Mouse (Mus musculus) right cerebral cortex, adult 2 months (tissue): ENCODE data around the gene Sox5.

ENCODE experiments used
- DNase-seq, 2 experiments: peaks; one replicate each; pipeline ENCODE4 v3.0.0; 2021 to 2022; ENCODE audit warnings: low spot score in 2 of 2

Gene Sox5

DNA sequence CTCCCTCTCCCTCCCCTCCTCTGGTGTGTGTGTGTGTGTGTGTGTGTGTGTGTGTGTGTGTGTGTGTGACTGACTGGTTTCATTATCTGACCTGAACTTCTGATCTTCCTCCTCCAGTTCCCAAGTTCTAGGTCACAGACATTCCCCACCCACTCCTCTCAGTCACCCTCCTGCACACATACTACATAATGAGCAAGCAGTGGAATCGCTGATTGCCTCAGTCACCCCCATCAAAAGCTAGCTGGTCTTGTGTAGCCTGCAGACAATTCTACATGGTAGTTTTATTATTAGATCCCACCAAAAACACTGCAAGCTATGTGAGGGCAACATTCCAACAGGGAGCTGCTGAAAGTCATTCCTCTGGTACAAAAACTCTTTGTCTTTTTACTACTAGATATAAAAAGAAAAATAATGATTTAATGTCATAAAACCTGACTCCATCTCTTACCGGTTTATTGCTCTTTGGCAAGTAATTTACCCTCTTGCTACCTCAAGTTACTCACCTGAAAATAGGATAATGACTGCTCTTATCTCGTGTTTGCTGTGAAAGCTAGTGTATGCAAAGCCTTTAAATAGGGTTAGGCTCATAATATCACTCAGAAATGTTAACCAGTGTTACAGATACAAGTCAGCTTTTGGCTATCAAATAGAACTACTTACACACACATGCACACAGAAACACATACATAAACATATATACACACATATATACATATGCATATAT, 733.4 kb downstream of the Sox5 start:
- no peak for DNase-seq

DNA sequence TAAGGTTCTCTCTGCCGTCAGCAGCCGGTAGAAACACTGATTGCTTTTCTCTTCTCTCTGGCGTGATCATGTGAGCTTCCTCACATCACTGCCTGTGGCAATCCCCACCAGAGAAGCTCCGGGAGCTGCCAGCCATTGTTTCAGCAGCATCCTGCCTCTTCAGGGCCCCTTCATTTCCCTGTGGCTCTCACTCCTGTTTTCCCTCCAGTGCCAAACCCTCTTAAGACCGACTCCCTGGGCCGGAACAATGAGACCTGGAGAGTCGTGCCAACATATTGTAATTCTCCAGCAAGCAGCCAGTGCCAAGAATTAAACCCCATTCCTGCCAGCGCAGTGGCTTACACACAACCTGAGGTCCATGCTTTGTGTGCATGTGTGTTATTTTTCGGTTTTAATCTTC, 736.3 kb downstream of the Sox5 start:
- peak in 1 of 2 experiments; percentile 23 for DNase-seq

DNA sequence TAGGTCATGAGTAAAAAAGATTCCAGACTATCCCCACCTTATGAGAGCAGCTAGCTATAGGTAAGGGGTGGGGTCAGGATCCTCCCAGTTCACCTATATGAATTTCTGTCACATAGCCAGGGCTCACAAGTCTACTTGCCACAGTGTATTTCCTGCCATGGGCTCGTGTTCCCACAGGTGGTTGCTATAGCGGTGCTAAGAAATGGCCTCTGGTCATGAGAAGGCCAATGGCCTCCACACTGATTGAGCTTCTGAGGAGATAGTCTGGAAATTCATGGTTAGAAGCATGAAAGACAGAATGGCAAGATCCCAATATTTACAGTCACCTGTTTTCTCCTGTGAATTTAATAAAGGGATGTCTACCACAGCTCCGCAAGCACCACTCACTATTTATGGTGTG, 737.4 kb downstream of the Sox5 start:
- DNase-seq: no peak

DNA sequence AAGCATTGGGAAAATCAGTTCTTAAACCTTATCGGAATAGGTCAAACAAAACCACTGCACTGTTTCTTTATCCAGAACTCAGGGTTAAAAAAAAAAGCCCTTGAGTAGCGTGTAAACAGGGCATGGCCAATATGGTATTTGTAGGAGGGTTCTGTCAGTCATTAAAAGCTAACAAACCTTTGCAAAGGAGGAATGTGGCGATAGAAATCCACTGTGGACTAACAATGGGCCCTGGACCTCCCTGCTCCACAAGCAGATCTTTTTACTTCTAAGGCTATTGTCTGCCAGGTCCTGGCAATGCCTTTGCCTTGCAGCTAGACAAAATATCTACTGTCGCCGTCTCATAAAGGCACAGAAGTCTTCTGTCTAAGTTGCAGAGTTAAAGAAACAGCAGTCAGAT, 738.8 kb downstream of the Sox5 start:
- no peak for DNase-seq

DNA sequence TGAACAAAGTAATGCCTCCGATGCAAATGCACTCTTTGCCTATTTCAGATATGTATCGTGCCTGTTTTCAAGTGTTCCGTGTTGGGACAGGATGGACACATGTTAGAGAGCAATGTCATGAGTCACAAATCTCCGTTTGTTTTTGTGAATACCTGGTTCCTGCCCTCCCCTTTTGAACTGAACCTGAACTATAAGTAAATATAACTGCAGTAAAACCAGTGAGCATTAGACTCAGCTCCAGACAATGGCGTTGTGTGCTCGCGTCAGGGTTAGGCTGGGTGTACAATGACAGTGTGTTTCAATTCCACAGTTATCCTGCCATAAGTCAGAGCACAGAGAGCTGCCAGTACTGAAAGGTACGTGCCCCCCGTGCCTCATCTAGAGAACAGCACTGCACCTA, 739.8 kb downstream of the Sox5 start:
- no peak for DNase-seq

DNA sequence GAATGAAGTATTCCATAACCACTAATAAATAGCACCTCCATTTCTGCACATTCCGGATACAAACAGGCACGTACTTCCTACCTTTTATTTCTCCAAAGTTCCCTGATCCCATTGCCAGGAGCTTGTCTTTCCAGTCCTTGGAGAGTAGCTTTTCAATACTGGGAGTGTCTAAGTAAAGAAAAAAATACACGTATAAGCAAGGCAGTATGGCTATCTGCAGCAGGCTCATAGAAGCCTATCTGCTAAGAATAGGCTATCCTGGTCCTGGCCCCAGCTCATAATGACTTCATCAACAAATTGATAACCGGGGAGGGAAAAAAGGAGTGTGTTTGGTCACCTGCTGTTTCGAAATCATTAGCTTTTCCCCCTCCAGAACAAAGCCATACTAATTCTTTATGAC, 740.6 kb downstream of the Sox5 start:
- DNase-seq: no peak

DNA sequence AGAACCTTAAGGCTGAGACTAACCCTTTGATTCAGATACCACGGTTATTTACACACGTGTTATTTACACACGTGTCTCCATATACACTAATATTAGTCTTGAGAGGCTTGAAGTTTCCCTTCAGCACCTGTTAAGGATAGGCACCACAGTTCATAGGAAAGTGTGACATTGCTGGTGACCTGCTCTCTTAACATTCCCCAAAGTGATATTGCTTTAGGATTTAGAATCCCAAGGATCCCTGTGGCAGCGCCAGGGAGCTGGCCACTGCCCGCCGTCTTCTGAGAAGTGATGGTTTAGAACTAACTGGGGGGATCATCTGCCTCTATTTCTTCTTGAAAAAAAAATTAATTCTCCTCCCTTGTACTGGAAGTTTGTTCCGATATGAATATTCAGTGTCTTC, 741.4 kb downstream of the Sox5 start:
- DNase-seq: no peak

DNA sequence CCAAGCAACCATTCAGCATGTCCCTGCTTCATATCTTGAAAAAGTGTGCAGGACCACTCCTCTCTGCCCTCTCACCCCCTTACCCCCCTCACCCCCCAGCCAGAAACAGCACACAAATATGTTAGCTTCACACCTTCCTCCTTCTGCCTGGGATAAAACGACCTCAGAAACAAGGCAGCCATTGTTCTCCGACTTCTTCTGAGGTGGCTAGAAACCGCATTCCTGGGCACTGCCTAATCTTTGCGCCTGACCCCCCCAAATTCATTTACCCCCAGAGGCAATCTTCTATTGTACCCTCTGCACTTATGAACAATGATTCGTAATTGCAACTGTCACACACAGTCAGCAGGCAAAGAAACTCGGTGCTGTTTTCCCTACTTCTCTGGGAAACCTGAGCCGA, 742.6 kb downstream of the Sox5 start:
- no peak for DNase-seq

DNA sequence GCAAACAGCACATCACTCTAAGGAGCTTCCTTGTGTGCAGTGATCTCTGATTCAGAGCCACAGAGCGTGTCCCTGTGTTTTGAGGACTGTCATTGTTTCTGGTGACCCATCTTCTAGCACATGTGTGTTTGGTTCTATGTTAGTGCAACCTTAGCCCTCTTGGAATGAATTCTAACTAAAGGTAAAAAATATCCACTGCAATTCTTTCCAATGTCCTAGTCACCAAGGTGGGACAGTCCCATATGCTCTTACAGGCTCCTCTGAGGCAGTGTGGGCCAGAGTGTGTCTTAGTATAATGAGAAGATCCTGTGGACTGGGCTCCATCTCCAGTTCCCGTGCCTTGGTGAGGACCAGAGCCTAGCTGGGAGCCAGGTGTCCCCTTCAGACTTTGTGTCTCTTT, 748.6 kb downstream of the Sox5 start:
- DNase-seq: no peak

DNA sequence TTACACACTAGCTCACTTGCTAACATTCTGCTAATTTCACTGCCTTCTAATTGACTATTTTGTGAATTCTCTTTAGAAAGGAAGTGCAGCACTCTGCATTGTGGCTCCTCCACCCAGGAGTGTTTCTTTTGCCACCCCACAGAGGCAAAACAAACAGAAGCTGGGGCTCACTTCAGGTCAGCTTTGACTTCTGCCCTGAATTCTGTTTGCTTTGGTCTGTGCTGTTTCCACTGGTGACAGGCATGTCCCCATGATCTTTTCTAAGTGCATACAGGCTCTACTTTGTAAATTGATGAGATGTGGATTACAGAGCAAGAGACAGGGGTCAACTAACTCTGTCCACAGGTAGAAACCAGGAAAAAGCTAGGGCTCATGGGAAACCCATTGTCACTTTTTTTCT, 764.8 kb downstream of the Sox5 start:
- no peak for DNase-seq

DNA sequence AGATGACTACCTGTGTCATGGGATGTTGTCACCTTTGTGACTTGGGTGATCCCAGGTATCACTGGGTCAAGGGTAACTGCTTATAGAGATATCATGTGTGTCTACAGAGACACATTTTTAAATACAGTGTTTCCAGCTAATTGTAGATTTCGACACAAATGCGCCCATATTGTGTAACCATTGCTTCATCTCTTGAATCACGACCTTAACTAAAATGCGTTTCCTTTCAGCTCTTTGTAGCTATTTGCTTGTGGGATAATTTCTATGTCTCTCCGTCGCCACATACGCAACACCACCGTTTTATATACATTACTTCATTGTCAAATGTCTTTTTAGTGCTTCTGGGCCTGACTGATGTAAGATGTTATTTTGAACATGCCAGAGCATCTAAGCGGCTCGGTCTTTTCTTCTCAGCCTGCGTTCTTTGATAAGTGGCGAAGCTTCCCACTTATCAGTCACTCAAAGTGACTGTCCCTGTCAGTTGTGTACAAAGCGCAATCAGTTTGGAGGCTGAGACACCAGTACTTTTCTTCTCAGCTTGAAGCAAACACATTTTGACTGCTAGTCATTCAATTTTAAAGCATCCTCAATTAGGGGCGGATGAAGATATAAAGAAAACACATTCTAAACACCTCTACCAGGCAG, 769.8 kb downstream of the Sox5 start:
- no peak for DNase-seq

DNA sequence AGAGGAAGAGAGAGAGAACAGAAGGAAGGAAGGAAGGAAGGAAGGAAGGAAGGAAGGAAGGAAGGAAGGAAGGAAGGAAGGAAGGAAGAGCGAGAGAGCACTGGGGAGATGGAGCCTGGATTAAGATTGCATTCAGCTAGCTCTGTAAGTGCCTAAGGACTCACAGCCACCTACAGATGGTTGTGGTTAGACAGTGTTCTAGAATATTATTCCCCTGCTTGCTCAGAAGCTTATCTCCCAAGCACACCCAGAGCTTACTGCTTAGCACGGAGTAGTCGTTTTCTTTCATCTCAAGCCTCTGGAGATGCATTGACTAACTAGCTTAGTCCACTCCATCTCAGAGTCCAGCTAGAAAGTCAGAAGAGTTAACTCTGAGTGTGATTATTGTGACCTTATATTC, 770.8 kb downstream of the Sox5 start:
- DNase-seq: no peak

DNA sequence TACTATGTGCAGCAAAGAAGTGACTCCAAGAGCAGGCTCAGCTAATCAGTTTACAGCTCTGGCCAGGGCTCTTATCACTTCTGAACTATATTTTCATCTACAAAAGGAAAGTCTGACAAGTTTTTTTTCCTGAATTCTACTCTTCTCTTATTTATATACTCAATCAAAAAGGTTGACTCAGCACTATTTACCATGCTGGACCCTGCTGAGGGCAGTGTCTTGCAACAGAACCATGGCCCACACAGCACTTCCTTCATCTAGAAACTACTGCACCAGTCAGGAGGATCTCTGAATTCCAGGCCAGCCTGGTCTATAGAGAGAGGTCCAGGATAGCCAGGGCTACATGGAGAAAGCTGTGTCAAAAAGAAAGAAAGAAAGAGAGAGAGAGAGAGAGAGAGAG, 771.5 kb downstream of the Sox5 start:
- no peak for DNase-seq

DNA sequence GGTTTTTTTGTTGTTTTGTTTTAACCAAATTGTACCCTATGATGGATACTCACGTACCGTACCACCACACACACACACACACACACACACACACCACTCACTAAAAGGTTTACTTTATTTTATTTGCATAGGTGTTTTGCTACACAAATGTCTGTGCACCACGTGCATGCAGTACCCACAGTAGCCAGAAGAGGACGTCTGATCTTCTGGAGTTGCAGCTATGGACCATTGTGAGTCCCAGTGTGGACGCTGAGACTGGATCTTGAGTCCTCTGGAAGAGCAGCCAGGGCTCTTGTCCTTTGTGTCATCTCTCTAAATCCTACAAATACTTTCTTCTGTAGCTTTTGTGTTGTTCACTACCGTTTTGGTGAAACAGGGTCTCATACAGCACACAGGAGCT, 776.6 kb downstream of the Sox5 start:
- no peak for DNase-seq

DNA sequence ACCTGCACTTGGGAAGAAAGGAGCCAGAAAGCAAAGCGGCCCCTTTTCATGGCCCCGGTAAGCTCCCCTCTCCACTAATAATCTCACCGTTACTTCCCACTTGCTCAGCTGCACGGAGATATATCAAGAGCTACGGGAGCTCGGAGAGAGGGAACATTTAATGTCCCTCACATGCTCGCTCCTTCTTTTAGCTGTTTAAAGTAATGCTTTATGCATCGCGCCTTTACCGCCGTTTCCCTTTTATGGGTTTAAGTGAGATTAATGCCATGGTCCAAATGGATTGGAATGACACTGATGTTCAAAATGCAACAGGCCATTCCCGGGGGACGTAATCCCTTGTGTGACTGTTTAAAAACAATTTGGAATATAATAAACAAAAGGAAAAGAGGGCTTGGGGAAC, 783.6 kb downstream of the Sox5 start:
- DNase-seq: no peak

DNA sequence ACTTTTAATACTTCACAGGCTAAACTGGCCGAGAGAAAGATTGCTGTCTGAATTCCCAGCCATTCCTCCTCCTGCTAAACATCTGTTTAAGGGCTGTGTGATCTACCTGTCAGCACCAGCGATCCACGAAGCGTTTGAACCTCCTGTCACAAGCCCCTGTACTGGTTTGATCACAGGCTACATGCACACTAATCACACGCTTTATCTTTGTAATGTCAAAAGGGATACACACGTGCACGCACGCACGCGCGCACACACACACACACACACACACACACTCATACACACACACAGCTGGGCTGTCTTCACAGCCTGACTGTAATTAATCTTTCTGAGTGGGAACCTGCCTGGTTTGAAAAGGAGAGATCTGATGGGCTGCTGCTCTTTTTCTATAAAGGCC, 784.2 kb downstream of the Sox5 start:
- DNase-seq: no peak

DNA sequence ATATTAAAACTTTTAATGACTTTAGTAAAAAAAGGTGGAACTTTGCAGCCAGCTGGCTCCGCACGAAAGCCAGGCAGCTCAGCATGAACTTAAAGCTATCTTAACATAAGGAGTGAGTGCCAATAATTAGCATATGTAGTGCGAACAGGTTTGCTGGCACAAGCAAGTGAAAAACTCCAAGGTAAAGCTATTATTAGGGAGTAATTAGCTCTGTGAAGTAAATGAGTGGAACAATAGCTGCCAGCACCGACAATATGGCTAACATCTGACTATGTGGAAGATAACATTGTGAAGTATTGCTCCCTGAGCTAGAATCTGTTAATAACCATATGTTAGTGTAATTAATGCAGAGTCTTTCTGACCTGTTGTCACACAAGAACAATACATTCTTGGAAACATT, 786.7 kb downstream of the Sox5 start:
- DNase-seq: no peak

DNA sequence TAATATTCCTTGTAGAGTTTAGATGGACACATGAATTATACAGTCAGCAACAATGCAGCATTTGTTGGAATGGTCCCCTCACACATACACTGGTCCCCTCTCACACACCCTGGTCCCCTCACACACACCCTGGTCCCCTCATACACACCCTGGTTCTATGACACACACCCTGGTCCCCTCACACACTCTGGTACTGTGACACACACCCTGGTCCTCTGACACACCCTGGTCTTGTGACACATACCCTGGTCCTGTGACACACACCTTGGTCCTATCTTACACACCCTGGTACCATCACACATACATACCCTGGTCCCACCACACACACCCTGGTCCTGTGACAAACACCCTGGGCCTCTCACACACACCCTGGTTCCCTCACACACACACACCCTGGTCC, 794.2 kb downstream of the Sox5 start:
- no peak for DNase-seq

DNA sequence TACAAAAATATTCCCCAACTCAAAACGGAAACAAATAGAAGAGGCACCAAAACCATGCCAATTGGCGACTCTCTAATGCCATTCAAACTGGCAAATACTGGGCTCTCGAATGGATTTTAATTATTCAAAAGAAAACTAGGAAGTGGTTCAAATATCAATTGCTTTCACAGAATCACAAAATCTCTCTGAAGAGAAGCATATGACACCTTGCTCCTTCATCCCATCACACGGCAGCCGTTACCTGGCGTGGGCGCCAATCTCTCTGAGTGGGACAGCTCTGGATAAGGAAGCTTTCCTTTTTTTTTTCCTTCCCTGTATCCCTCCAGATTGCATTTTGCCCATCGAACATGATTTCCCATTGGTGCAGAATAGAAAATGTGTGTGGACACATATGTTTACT, 801.6 kb downstream of the Sox5 start:
- DNase-seq: peak in 1 of 2 experiments; percentile 31

DNA sequence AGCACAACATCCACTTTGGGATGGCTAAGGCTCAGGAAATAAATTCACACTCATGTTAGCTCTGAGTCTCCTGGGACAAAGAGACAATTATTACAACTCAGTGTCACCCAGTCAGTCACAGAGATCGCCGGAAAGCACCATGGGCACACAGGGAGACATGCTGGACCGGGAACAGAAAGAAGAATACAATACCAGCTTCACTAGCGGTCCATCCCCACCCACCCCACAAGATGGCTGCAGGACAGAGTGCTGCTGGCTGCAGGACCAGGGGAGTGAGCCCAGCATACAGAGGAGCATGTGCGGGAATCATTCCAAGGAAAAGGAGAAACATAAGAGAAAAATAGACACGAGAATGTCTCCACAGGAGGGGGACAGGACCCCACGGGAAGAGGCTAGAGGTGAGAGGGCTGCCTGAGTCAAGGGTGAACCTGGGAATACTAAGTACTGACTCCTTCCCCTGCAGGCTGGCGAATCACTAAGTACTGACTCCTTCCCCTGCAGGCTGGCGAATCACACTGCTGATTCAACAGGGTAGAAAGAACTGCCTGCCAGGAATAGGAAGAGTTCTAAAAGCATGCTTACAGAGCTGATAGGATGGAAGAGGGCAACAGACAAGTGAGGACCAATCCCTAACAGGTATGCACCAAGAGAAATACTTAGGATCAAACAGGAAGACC, 813.9 kb downstream of the Sox5 start:
- no peak for DNase-seq

DNA sequence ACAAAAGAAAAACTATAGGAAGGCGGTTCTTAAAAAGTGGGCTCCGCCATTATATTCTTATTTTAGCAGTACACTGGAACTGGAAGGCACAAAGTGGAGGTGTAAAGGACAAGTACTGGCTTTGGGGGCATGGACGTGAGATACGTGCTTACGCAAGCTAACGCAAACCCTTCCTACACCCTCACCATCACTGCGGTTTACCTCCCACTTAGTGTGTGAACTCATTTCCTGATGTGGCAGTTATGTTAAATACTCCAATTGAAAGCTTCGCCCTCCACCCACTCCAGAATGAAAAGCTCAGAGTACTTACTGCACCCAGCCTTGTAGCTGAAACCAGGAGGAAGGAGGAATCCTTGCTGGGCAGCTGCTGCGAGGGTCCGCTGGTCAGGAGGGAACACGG, 821.3 kb downstream of the Sox5 start:
- DNase-seq: no peak

DNA sequence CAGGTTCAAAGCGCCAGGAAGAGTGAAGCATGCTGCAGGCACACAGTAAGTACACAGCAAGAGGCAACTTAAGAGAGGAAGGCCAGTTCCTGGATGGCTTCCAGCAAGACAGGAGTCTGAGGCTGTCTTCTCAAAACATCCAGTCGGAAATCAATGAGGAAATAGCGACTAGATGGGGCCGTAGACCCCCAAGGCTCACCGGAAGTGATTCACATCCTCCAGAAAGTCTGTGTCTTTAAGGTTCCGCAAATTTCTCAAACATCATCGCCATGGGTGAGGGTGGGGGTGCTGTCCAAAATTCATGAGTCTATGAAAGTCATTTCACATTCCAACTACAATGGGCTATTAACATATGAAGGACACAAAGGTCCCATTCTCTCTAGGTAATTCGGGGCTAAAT, 821.7 kb downstream of the Sox5 start:
- DNase-seq: no peak

DNA sequence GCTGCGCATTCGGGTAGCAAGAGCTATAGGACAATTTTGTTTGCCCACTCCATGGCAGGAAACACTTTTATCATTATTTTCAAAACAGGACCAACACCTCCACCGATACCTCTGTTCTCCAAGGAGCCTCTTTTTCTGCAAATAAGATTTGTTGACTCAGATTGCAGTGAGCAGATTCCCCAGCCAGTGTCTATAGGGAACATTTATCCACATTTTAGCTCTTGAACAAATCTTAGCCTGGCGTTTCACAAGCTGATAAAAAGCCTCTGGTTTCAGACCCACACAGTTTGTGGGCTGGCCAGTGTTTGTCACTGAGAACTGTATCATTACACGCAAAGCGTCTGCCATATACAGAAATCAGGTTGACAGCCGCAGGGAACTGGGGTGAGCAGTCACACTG, 823.4 kb downstream of the Sox5 start:
- DNase-seq: no peak
